Mouse (Mus musculus): ENCODE results near the gene Cd69. TPM values are rescaled to one million over a fixed set of nuclear protein-coding genes. Genes with fewer than 3 reads are reported as not detected.

The Cd69 gene
- polyA plus RNA-seq (2014; fragmentation: Illumina TruSeq; extraction: RNeasy Lipid Tissue Mini Kit (QIAGEN cat#74804); ENCODE audit: low read depth, low replicate concordance), result 0.49 TPM

DNA sequence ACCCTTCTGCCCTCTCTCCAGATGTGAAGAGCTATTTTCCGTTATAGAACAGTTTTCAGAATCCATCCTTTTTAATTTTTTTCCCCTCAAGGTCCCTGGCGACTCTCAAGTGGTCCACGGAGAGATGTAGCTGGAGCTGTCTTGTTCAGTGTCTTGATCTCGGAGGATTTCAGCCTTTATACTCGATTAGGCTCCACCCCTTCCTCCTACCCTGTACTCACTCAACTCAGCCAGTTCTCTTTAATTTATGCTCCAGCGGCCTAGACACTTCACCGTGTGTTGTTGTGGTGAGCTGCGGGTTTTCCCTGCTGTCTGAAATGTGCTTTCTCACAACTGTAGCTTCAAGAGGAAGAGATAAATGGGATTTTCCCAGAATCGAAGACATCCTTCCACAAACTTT, at the start of gene Cd69:
TSS of gene Cd69 (minus strand) at position 217 of the 400 bp plus-strand sequence.

Other genes starting within 250 kb of the Cd69 start
- gene Klrb1f, start 229.5 kb downstream of the Cd69 start, polyA plus RNA-seq (2014; fragmentation: Illumina TruSeq; extraction: RNeasy Lipid Tissue Mini Kit (QIAGEN cat#74804); ENCODE audit: low read depth, low replicate concordance), result not detected
- not detected for gene Clec2e, start 174.5 kb downstream of the Cd69 start, polyA plus RNA-seq (2014; fragmentation: Illumina TruSeq; extraction: RNeasy Lipid Tissue Mini Kit (QIAGEN cat#74804); ENCODE audit: low read depth, low replicate concordance)
- gene Clec2d, start 94.8 kb downstream of the Cd69 start, polyA plus RNA-seq (2014; fragmentation: Illumina TruSeq; extraction: RNeasy Lipid Tissue Mini Kit (QIAGEN cat#74804); ENCODE audit: low read depth, low replicate concordance), result 9.6 TPM
- 2,280 TPM for gene 4922502D21Rik, start 56.4 kb upstream of the Cd69 start, polyA plus RNA-seq (2014; fragmentation: Illumina TruSeq; extraction: RNeasy Lipid Tissue Mini Kit (QIAGEN cat#74804); ENCODE audit: low read depth, low replicate concordance)
- 1.7 TPM for gene Clec12a, start 67.3 kb upstream of the Cd69 start, polyA plus RNA-seq (2014; fragmentation: Illumina TruSeq; extraction: RNeasy Lipid Tissue Mini Kit (QIAGEN cat#74804); ENCODE audit: low read depth, low replicate concordance)
- 33.0 TPM for gene Clec12b, start 110.4 kb upstream of the Cd69 start, polyA plus RNA-seq (2014; fragmentation: Illumina TruSeq; extraction: RNeasy Lipid Tissue Mini Kit (QIAGEN cat#74804); ENCODE audit: low read depth, low replicate concordance)
- gene Clec1b, start 121.9 kb upstream of the Cd69 start, polyA plus RNA-seq (2014; fragmentation: Illumina TruSeq; extraction: RNeasy Lipid Tissue Mini Kit (QIAGEN cat#74804); ENCODE audit: low read depth, low replicate concordance), result 0.45 TPM
- gene Clec9a, start 133.4 kb upstream of the Cd69 start, polyA plus RNA-seq (2014; fragmentation: Illumina TruSeq; extraction: RNeasy Lipid Tissue Mini Kit (QIAGEN cat#74804); ENCODE audit: low read depth, low replicate concordance), result not detected
- 0.15 TPM for gene Clec1a, start 176.6 kb upstream of the Cd69 start, polyA plus RNA-seq (2014; fragmentation: Illumina TruSeq; extraction: RNeasy Lipid Tissue Mini Kit (QIAGEN cat#74804); ENCODE audit: low read depth, low replicate concordance)
- 0.63 TPM for gene Olr1, start 231.7 kb upstream of the Cd69 start, polyA plus RNA-seq (2014; fragmentation: Illumina TruSeq; extraction: RNeasy Lipid Tissue Mini Kit (QIAGEN cat#74804); ENCODE audit: low read depth, low replicate concordance)
- not detected for gene Tmem52b, start 237.1 kb upstream of the Cd69 start, polyA plus RNA-seq (2014; fragmentation: Illumina TruSeq; extraction: RNeasy Lipid Tissue Mini Kit (QIAGEN cat#74804); ENCODE audit: low read depth, low replicate concordance)

All from testis, adult 10 weeks (tissue).